Mouse (Mus musculus) heart, embryonic 15.5 days (tissue): ENCODE results near the gene Iqgap3. TPM values are rescaled to one million over a fixed set of nuclear protein-coding genes. Genes with fewer than 3 reads are reported as not detected.

ENCODE experiments used
- ATAC-seq: fragments of 200-750 bp; cut with Nextera tagmentation; replicated peaks from 2 replicates; pipeline ENCODE4 v1.8.0; 2017; ENCODE audit warnings: low read depth, moderate TSS enrichment; ENCODE audit not compliant: insufficient number of reproducible peaks, insufficient read depth, low FRiP score
- H3K27ac ChIP-seq: fragments of 300-500 bp; sonication (generic); 2 replicates; pipeline ENCODE4 v1.5.1; 2015; ENCODE audit warnings: mild to moderate bottlenecking, inconsistent platforms
- H3K27me3 ChIP-seq: fragments of 300-500 bp; sonication (generic); 2 replicates; pipeline ENCODE4 v1.6.1; 2015; ENCODE audit warnings: inconsistent platforms
- H3K36me3 ChIP-seq: fragments of 300-500 bp; sonication (generic); 2 replicates; pipeline ENCODE4 v1.6.1; 2015; ENCODE audit warnings: mild to moderate bottlenecking, inconsistent platforms
- H3K4me1 ChIP-seq: fragments of 300-500 bp; sonication (generic); replicated peaks from 2 replicates; pipeline ENCODE4 v1.6.1; 2015; ENCODE audit warnings: inconsistent platforms
- H3K4me2 ChIP-seq: fragments of 300-500 bp; sonication (generic); 2 replicates; pipeline ENCODE4 v1.6.1; 2015; ENCODE audit warnings: inconsistent platforms, mild to moderate bottlenecking, moderate library complexity
- H3K4me3 ChIP-seq: fragments of 300-500 bp; sonication (generic); 2 replicates; pipeline ENCODE4 v1.5.1; 2015; ENCODE audit warnings: mild to moderate bottlenecking, inconsistent platforms
- H3K9ac ChIP-seq: fragments of 300-500 bp; sonication (generic); 2 replicates; pipeline ENCODE4 v1.6.1; 2015; ENCODE audit warnings: mild to moderate bottlenecking, inconsistent platforms
- H3K9me3 ChIP-seq: fragments of 300-500 bp; sonication (generic); replicated peaks from 2 replicates; pipeline ENCODE4 v1.6.1; 2016; ENCODE audit warnings: inconsistent platforms
- WGBS: fragments of 180-500 bp; shearing (Covaris S2); methylation state at CpG from one replicate; pipeline ENCODE4 v1.1.7; 2015; ENCODE audit warnings: mixed read lengths; 5-methylcytosine and 5-hydroxymethylcytosine counted together
- polyA plus RNA-seq: library from polyadenylated mRNA; unstranded; fragments of >200 nt; fragmentation: Nextera tagmentation; extraction: Ambion mirVana; gene quantifications from 2 replicates; pipeline ENCODE4 v1.2.1, GENCODE M21; 2015

Iqgap3 gene
- polyA plus RNA-seq, 1 experiment from 2014 or later, result 21.1 TPM

- Histone ChIP-seq H3K36me3 (peaks cover 14% of the 10 kb centered on the region), H3K4me2 (no peak overlapping the region), H3K4me3 (no peak overlapping the region), H3K27ac (peak overlapping the region; percentile 100), H3K27me3 (no peaks in the 10 kb centered on the region), H3K4me1 (peaks cover 85% of the 10 kb centered on the region), H3K9ac (no peak overlapping the region), H3K9me3 (no peaks in the 10 kb centered on the region)
- ATAC-seq, result no peak
- 73% methylated on average over 3 of the region's 3 CpGs for WGBS
These were observed 70.3 kb downstream of the Iqgap3 start for GRCm38 (mm10) chr3:88152056-88152455.

- no peak overlapping the region for H3K9ac ChIP-seq
- H3K27me3 ChIP-seq, result no peaks in the 10 kb centered on the region
These were observed 71.7 kb downstream of the Iqgap3 start for GRCm38 (mm10) chr3:88153290-88154011.

GRCm38 (mm10) chr3:88154236-88154635 lies 72.5 kb downstream of the Iqgap3 start:
- H3K4me2 ChIP-seq, result no peak overlapping the region
- no peak for ATAC-seq
- WGBS, result 74% methylated on average over 2 of the region's 2 CpGs
- H3K4me1 ChIP-seq, result peaks cover 75% of the 10 kb centered on the region
- H3K4me3 ChIP-seq, result no peak overlapping the region
- no peaks in the 10 kb centered on the region for H3K9me3 ChIP-seq
- no peak overlapping the region for H3K27ac ChIP-seq
- peaks cover 30% of the 10 kb centered on the region for H3K36me3 ChIP-seq
- no peak overlapping the region for H3K9ac ChIP-seq
- no peaks in the 10 kb centered on the region for H3K27me3 ChIP-seq

More at GRCm38 (mm10) chr3:88153290-88154011, 71.7 kb downstream of the Iqgap3 start:
- no peaks in the 10 kb centered on the region for H3K9me3 ChIP-seq
- H3K4me1 ChIP-seq, result peaks cover 83% of the 10 kb centered on the region
- H3K4me3 ChIP-seq, result no peak overlapping the region
- H3K4me2 ChIP-seq, result no peak overlapping the region
- no peak for ATAC-seq
- H3K36me3 ChIP-seq, result peaks cover 22% of the 10 kb centered on the region
- H3K27ac ChIP-seq, result peak overlapping the region; percentile 15; the same call in 1 of the 2 replicates
- 63% methylated on average over 3 of the region's 3 CpGs for WGBS

- Histone ChIP-seq H3K27ac (no peak overlapping the region), H3K9me3 (no peaks in the 10 kb centered on the region), H3K9ac (no peak overlapping the region), H3K4me3 (no peak overlapping the region), H3K27me3 (no peaks in the 10 kb centered on the region), H3K4me2 (no peak overlapping the region), H3K36me3 (peaks cover 56% of the 10 kb centered on the region), H3K4me1 (peaks cover 49% of the 10 kb centered on the region)
- ATAC-seq, result no peak
These were observed 75.0 kb downstream of the Iqgap3 start for GRCm38 (mm10) chr3:88156817-88157216.

GRCm38 (mm10) chr3:88157771-88158597 lies 76.2 kb downstream of the Iqgap3 start:
- Histone ChIP-seq H3K4me3 (no peak overlapping the region), H3K27ac (peak overlapping the region; percentile 33), H3K4me2 (no peak overlapping the region), H3K9ac (no peak overlapping the region), H3K9me3 (no peaks in the 10 kb centered on the region), H3K4me1 (peaks cover 41% of the 10 kb centered on the region), H3K27me3 (no peaks in the 10 kb centered on the region), H3K36me3 (peaks cover 67% of the 10 kb centered on the region)
- ATAC-seq, result peak; percentile 48; the same call in 1 of the 2 replicates
- WGBS, result 27% methylated on average over 23 of the region's 23 CpGs

GRCm38 (mm10) chr3:88158991-88159390 lies 77.2 kb downstream of the Iqgap3 start:
- WGBS, result 78% methylated on average over 6 of the region's 6 CpGs
- no peak overlapping the region for H3K4me3 ChIP-seq
- H3K4me1 ChIP-seq, result peaks cover 35% of the 10 kb centered on the region
- peaks cover 75% of the 10 kb centered on the region for H3K36me3 ChIP-seq
- H3K9ac ChIP-seq, result no peak overlapping the region
- no peak overlapping the region for H3K4me2 ChIP-seq
- H3K9me3 ChIP-seq, result no peaks in the 10 kb centered on the region
- ATAC-seq, result no peak
- H3K27ac ChIP-seq, result no peak overlapping the region
- no peaks in the 10 kb centered on the region for H3K27me3 ChIP-seq

- H3K27ac ChIP-seq, result no peak overlapping the region
- H3K4me1 ChIP-seq, result peaks cover 32% of the 10 kb centered on the region
- no peak overlapping the region for H3K4me2 ChIP-seq
- no peaks in the 10 kb centered on the region for H3K9me3 ChIP-seq
- H3K27me3 ChIP-seq, result no peaks in the 10 kb centered on the region
- H3K36me3 ChIP-seq, result peaks cover 89% of the 10 kb centered on the region
- no peak for ATAC-seq
- whole genome bisulfite sequencing, result 72% methylated on average over 6 of the region's 6 CpGs
- H3K9ac ChIP-seq, result no peak overlapping the region; the same call in 1 of the 2 replicates
- H3K4me3 ChIP-seq, result no peak overlapping the region
These were observed 79.1 kb downstream of the Iqgap3 start for GRCm38 (mm10) chr3:88160856-88161255.

- no peaks in the 10 kb centered on the region for H3K9me3 ChIP-seq
These were observed 80.5 kb downstream of the Iqgap3 start for GRCm38 (mm10) chr3:88162259-88162658.

GRCm38 (mm10) chr3:88162811-88163210 lies 81.0 kb downstream of the Iqgap3 start:
- no peak overlapping the region for H3K27ac ChIP-seq

More at GRCm38 (mm10) chr3:88162259-88162658, 80.5 kb downstream of the Iqgap3 start:
- no peak overlapping the region for H3K27ac ChIP-seq
- 68% methylated on average over 8 of the region's 8 CpGs for WGBS
- H3K27me3 ChIP-seq, result no peaks in the 10 kb centered on the region
- H3K4me2 ChIP-seq, result no peak overlapping the region
- no peak overlapping the region for H3K4me3 ChIP-seq
- no peak overlapping the region for H3K9ac ChIP-seq
- no peak for ATAC-seq
- H3K36me3 ChIP-seq, result peaks cover 87% of the 10 kb centered on the region
- peaks cover 27% of the 10 kb centered on the region for H3K4me1 ChIP-seq

GRCm38 (mm10) chr3:88163847-88164246 lies 82.1 kb downstream of the Iqgap3 start:
- Histone ChIP-seq H3K9me3 (no peaks in the 10 kb centered on the region), H3K4me2 (no peak overlapping the region), H3K4me3 (no peak overlapping the region), H3K36me3 (peaks cover 93% of the 10 kb centered on the region), H3K27me3 (no peaks in the 10 kb centered on the region), H3K4me1 (peaks cover 17% of the 10 kb centered on the region), H3K27ac (no peak overlapping the region), H3K9ac (no peak overlapping the region)
- ATAC-seq, result no peak
- 71% methylated on average over 3 of the region's 3 CpGs for WGBS

More at GRCm38 (mm10) chr3:88162811-88163210, 81.0 kb downstream of the Iqgap3 start:
- Histone ChIP-seq H3K36me3 (peaks cover 92% of the 10 kb centered on the region), H3K4me1 (peaks cover 22% of the 10 kb centered on the region), H3K27me3 (no peaks in the 10 kb centered on the region), H3K4me3 (no peak overlapping the region), H3K9me3 (no peaks in the 10 kb centered on the region), H3K9ac (no peak overlapping the region), H3K4me2 (no peak overlapping the region)
- ATAC-seq, result no peak
- 83% methylated on average over 4 of the region's 4 CpGs for WGBS

- whole genome bisulfite sequencing, result 78% methylated on average over 3 of the region's 3 CpGs
- peaks cover 93% of the 10 kb centered on the region for H3K36me3 ChIP-seq
- H3K4me2 ChIP-seq, result no peak overlapping the region
- no peak overlapping the region for H3K27ac ChIP-seq
- ATAC-seq, result no peak
- H3K27me3 ChIP-seq, result no peaks in the 10 kb centered on the region
- H3K9me3 ChIP-seq, result no peaks in the 10 kb centered on the region
- H3K9ac ChIP-seq, result no peak overlapping the region
- peaks cover 17% of the 10 kb centered on the region for H3K4me1 ChIP-seq
- H3K4me3 ChIP-seq, result no peak overlapping the region
These were observed 82.5 kb downstream of the Iqgap3 start for GRCm38 (mm10) chr3:88164263-88164662.
